Mouse (Mus musculus) layer of hippocampus, adult 11-12 months (tissue): ENCODE results near the gene Hps4.
A peak's percentile ranks its signal among the peaks of the same experiment; 100 is the strongest.
"Not testable (repeated sequence)": the region's sequence is repeated elsewhere in the genome, so short reads cannot be mapped to it uniquely, and the experiment has no call there.

Source experiments
- DNase-seq: peaks from one replicate; pipeline ENCODE4 v3.0.0; 2022; ENCODE audit warnings: low spot score

Gene Hps4

GRCm38 (mm10) chr5:112402437-112402836 is 59.6 kb downstream of the Hps4 start:
- no peak for DNase-seq

- DNase-seq: no peak
These were observed 63.1 kb downstream of the Hps4 start for GRCm38 (mm10) chr5:112406017-112406416.

- DNase-seq: no peak
These were observed 66.4 kb downstream of the Hps4 start for GRCm38 (mm10) chr5:112409274-112409673.

GRCm38 (mm10) chr5:112411072-112411471 is 68.2 kb downstream of the Hps4 start:
- no peak for DNase-seq

- no peak for DNase-seq
These were observed 68.8 kb downstream of the Hps4 start for GRCm38 (mm10) chr5:112411514-112412335.

- DNase-seq: not testable (repeated sequence)
These were observed 69.9 kb downstream of the Hps4 start for GRCm38 (mm10) chr5:112412781-112413180.

- no peak for DNase-seq
These were observed 73.8 kb downstream of the Hps4 start for GRCm38 (mm10) chr5:112416673-112417072.

- DNase-seq: no peak
These were observed 75.1 kb downstream of the Hps4 start for GRCm38 (mm10) chr5:112418023-112418422.

- no peak for DNase-seq
These were observed 76.7 kb downstream of the Hps4 start for GRCm38 (mm10) chr5:112419535-112419934.

- no peak for DNase-seq
These were observed 83.8 kb downstream of the Hps4 start for GRCm38 (mm10) chr5:112426635-112427034.

GRCm38 (mm10) chr5:112427283-112427682 is 84.4 kb downstream of the Hps4 start:
- DNase-seq: peak; percentile 78
